Mouse (Mus musculus) hindlimb bud, embryonic 11.5 days (tissue): ENCODE data around the gene Zmat3.

Experiments used
- DNase-seq: peaks from one replicate; pipeline ENCODE4 v3.0.0-alpha.2; 2012; ENCODE audit warnings: low read depth, low spot score; ENCODE audit errors: extremely low spot score

Zmat3 gene

GRCm38 (mm10) chr3:32372470-32372869 lies 6.7 kb upstream of the Zmat3 start:
- DNase-seq = no peak

- DNase-seq = no peak
Measured at GRCm38 (mm10) chr3:32371957-32372356, 6.1 kb upstream of the Zmat3 start.

GRCm38 (mm10) chr3:32367516-32367915 lies 1.7 kb upstream of the Zmat3 start:
- no peak for DNase-seq

- no peak for DNase-seq
Measured at GRCm38 (mm10) chr3:32366246-32366734, 476 bp upstream of the Zmat3 start.

GRCm38 (mm10) chr3:32364841-32365545 lies 821 bp downstream of the Zmat3 start:
- no peak for DNase-seq

- DNase-seq = no peak
Measured at GRCm38 (mm10) chr3:32364195-32364594, 1.6 kb downstream of the Zmat3 start.

- no peak for DNase-seq
Measured at GRCm38 (mm10) chr3:32361221-32361620, 4.6 kb downstream of the Zmat3 start.

- no peak for DNase-seq
Measured at GRCm38 (mm10) chr3:32347881-32348280, 17.9 kb downstream of the Zmat3 start.

- DNase-seq = no peak
Measured at GRCm38 (mm10) chr3:32345249-32345648, 20.6 kb downstream of the Zmat3 start.

- DNase-seq = no peak
Measured at GRCm38 (mm10) chr3:32344825-32345224, 21.0 kb downstream of the Zmat3 start.

GRCm38 (mm10) chr3:32343371-32343770 lies 22.4 kb downstream of the Zmat3 start:
- DNase-seq = no peak

- no peak for DNase-seq
Measured at GRCm38 (mm10) chr3:32341434-32341833, 24.4 kb downstream of the Zmat3 start.

GRCm38 (mm10) chr3:32338231-32338630 lies 27.6 kb downstream of the Zmat3 start:
- no peak for DNase-seq

- DNase-seq = no peak
Measured at GRCm38 (mm10) chr3:32337770-32338169, 28.0 kb downstream of the Zmat3 start.

GRCm38 (mm10) chr3:32334901-32335300 lies 30.9 kb downstream of the Zmat3 start:
- DNase-seq = no peak

- peak; percentile 53 for DNase-seq
Measured at GRCm38 (mm10) chr3:32333456-32334086, 32.2 kb downstream of the Zmat3 start.

- DNase-seq = no peak
Measured at GRCm38 (mm10) chr3:32317901-32318416, 47.9 kb downstream of the Zmat3 start.

GRCm38 (mm10) chr3:32317165-32317900 lies 48.5 kb downstream of the Zmat3 start:
- DNase-seq = no peak

- DNase-seq = no peak
Measured at GRCm38 (mm10) chr3:32314746-32315145, 51.1 kb downstream of the Zmat3 start.

- no peak for DNase-seq
Measured at GRCm38 (mm10) chr3:32304171-32304570, 61.6 kb downstream of the Zmat3 start.

GRCm38 (mm10) chr3:32292001-32292400 lies 73.8 kb downstream of the Zmat3 start:
- no peak for DNase-seq
